Mouse (Mus musculus): Measurements from ENCODE around the gene Piezo1.

DNA sequence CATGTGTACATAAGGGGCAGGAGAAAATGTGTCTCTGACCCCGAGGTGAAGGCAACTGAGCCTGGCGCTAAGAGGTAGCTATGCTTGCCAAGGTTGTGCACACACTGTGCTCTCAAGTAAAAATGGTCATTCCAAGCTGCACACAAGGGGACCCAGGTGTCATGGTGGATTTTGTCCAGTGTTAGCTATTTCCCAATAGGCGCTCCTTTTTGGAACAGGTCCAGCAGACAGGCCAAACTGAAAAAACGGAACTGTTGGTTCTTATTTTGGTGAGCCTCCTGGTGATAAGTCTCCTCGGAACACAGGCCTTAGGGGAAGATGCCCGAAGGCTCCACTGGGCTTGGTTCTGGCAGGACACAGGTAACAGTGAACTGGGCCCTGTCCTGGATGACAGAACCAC is 96.7 kb downstream of the Piezo1 start:
- TF ChIP-seq CTCF (IDR thresholded peaks at IDR 0.05), result no peak
- TF ChIP-seq POLR2A (IDR thresholded peaks at IDR 0.05; ENCODE audit: insufficient read depth, low read depth, low read length), result no peak
